Mouse (Mus musculus) telencephalon, adult 2 months (tissue): ENCODE measurements at regions not wholly inside any gene's neighbourhood (a gene's known extent, or its start where the extent isn't known, plus 50 kb on each side); places are given as distances from the start of the nearest gene placed in this dataset.

ENCODE experiments used
- DNase-seq: peaks from one replicate; pipeline ENCODE4 v3.0.0-alpha.2; 2011; ENCODE audit warnings: low read depth, low spot score

- no peak for DNase-seq
Observed at GRCm38 (mm10) chr17:82731561-82731960, 483.5 kb upstream of the Pkdcc start.

DNA sequence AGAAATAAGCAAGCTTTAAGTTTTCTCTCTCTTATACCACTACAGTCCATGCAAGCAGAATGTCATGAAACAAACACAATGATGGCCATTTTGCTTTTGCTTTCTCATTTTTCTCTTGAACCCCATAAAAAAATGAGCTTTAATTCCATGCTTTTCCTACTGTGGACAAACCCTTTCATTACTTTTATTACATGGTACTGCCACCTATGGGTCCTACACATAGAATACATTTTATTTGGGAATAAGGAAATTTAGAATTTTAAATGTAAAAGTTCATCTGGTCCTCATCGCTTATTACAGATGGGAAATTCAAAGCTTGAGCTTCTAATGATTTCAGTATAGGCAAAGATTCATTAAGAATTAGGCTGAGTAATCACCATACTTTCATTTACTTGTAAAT is 472.6 kb upstream of the Pkdcc start:
- DNase-seq = no peak

DNA sequence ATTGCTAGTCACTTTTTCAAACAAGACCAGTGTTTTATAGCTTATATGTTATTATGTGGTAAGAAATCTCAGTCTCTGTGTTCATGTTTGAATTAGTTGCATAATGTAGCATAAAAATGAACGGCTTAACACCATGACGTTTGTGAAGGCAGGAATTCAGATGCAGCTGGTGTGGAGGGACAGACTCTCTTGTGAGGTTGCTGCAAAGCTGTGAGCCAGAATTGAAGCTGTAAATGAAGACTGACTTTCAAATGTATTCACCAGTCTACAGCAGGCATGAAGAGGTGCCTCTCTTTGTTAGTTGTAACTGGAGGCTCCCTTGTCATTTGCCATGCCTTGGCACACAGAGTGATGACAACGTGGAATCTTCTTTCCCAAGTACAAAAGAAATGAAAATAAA is 457.7 kb upstream of the Pkdcc start:
- peak; percentile 15 for DNase-seq

- DNase-seq = no peak
Observed at GRCm38 (mm10) chr17:82779096-82779495, 436.0 kb upstream of the Pkdcc start.

DNA sequence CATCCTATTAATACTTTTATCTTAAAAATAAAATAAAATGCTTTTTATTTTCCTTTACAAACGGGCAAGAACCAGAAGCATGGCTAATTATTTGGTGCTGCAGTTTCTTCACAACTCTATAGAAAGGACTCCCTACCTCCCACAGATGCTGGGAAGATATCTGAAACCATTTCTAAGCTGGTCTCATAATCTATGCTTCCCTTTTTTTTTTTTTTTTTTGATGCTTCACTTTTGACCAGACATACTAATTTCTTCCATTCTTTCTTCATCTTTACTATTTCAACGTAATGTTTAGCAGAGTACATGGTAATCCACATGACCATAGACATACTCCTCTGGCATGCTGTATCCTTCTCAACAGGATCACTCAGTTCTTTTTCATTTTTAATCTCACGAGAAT is 393.0 kb upstream of the Pkdcc start:
- DNase-seq = no peak

- DNase-seq = no peak
Observed at GRCm38 (mm10) chr17:82824057-82824456, 391.0 kb upstream of the Pkdcc start.

- DNase-seq = no peak
Observed at GRCm38 (mm10) chr17:82824619-82825018, 390.5 kb upstream of the Pkdcc start.

GRCm38 (mm10) chr17:82827170-82827569 is 387.9 kb upstream of the Pkdcc start:
- DNase-seq = no peak

GRCm38 (mm10) chr17:82827841-82828240 is 387.3 kb upstream of the Pkdcc start:
- DNase-seq = no peak

- DNase-seq = no peak
Observed at GRCm38 (mm10) chr17:82828434-82828997, 386.6 kb upstream of the Pkdcc start.

GRCm38 (mm10) chr17:82829415-82829814 is 385.7 kb upstream of the Pkdcc start:
- DNase-seq = no peak

- DNase-seq = no peak
Observed at GRCm38 (mm10) chr17:82834177-82834576, 380.9 kb upstream of the Pkdcc start.

GRCm38 (mm10) chr17:82836115-82836514 is 379.0 kb upstream of the Pkdcc start:
- no peak for DNase-seq

- no peak for DNase-seq
Observed at GRCm38 (mm10) chr17:82846776-82847494, 368.2 kb upstream of the Pkdcc start.

- DNase-seq = peak; percentile 62
Observed at GRCm38 (mm10) chr17:82857199-82858147, 357.6 kb upstream of the Pkdcc start.

DNA sequence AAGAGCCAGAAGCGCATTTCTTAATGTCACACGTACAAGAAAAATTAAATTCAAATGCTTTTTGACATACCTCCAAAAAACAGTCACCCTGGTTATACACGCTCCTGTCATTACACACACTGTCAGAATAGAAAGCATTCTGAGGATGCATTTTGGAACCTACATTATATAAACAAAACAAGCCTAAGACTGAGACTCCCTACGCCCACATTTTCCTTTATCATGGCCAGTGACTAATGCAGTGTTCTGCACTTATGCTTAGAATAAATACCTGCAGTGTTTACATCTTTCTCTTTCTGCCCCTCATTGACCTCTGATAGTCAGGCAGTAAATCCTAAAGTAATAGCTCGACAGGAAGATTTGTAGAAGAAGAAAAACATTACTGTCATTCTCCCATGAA is 354.7 kb upstream of the Pkdcc start:
- DNase-seq = no peak

DNA sequence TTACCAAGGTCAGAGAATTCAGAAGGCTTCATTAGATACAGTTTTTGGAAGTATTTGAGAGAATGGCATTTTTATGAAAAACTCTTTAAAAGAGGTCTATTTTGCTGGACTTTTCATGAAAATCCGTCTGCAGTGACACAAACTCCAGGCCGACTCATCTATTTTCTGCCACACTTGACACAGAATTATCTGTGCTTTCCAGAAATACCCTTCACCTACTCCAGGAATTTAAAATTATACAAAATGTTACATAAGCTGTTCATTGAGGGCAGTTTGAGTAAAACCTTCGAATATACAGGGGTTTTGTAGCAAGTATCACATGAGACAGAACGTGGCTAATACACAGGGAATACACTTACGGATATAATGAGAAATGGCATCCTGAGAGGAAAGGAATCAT is 354.1 kb upstream of the Pkdcc start:
- peak; percentile 40 for DNase-seq

GRCm38 (mm10) chr17:82877131-82877530 is 338.0 kb upstream of the Pkdcc start:
- no peak for DNase-seq

GRCm38 (mm10) chr17:82900602-82901001 is 314.5 kb upstream of the Pkdcc start:
- no peak for DNase-seq

GRCm38 (mm10) chr17:82901098-82901891 is 313.8 kb upstream of the Pkdcc start:
- DNase-seq = no peak

GRCm38 (mm10) chr17:82904961-82905360 is 310.1 kb upstream of the Pkdcc start:
- no peak for DNase-seq

- DNase-seq = no peak
Observed at GRCm38 (mm10) chr17:82905483-82905882, 309.6 kb upstream of the Pkdcc start.
